Mouse (Mus musculus): ENCODE measurements at regions not wholly inside any gene's neighbourhood (a gene's known extent, or its start where the extent isn't known, plus 50 kb on each side); places are given as distances from the start of the nearest gene placed in this dataset.

GRCm38 (mm10) chr1:42152916-42153315 is 542.7 kb upstream of the Pou3f3 start:
- intact Hi-C loops (cut with DNase I) = no loop called here
- no peaks in the 10 kb centered on the region for H3K36me3 ChIP-seq (ENCODE audit: control insufficient read depth, insufficient read depth, low read length)
- H3K4me1 ChIP-seq (ENCODE audit: control insufficient read depth, insufficient read depth, low read length) = no peaks in the 10 kb centered on the region
- TF ChIP-seq POLR2A (IDR thresholded peaks at IDR 0.05; ENCODE audit: insufficient read depth, low read depth, low read length) (no peak), CTCF (IDR thresholded peaks at IDR 0.05) (no peak), EP300 (IDR thresholded peaks at IDR 0.05; ENCODE audit: insufficient read depth, low read depth, low read length) (no peak)
- no peaks in the 10 kb centered on the region for H3K27me3 ChIP-seq (ENCODE audit: control insufficient read depth, insufficient read depth, low read length)
- H3K9ac ChIP-seq (ENCODE audit: low read depth, low read length) = no peak overlapping the region
- WGBS = 71% methylated on average over 3 of the region's 3 CpGs
- no peak for DNase-seq
- no peak overlapping the region for H3K27ac ChIP-seq
- H3K79me2 ChIP-seq (replicated peaks; ENCODE audit: control insufficient read depth, insufficient read depth, low read length) = no peaks in the 10 kb centered on the region
- H3K4me3 ChIP-seq = no peak overlapping the region

- Histone ChIP-seq H3K79me2 (replicated peaks; ENCODE audit: control insufficient read depth, insufficient read depth, low read length) (no peaks in the 10 kb centered on the region), H3K4me3 (no peak overlapping the region), H3K27ac (no peak overlapping the region), H3K4me1 (ENCODE audit: control insufficient read depth, insufficient read depth, low read length) (no peaks in the 10 kb centered on the region), H3K9ac (ENCODE audit: low read depth, low read length) (no peak overlapping the region), H3K36me3 (ENCODE audit: control insufficient read depth, insufficient read depth, low read length) (no peaks in the 10 kb centered on the region), H3K27me3 (ENCODE audit: control insufficient read depth, insufficient read depth, low read length) (no peaks in the 10 kb centered on the region)
- intact Hi-C loops (cut with DNase I) = no loop called here
- TF ChIP-seq POLR2A (IDR thresholded peaks at IDR 0.05; ENCODE audit: insufficient read depth, low read depth, low read length) = no peak
- TF ChIP-seq EP300 (IDR thresholded peaks at IDR 0.05; ENCODE audit: insufficient read depth, low read depth, low read length) = no peak
- TF ChIP-seq CTCF (IDR thresholded peaks at IDR 0.05) = no peak
- DNase-seq = no peak
- WGBS = 80% methylated on average over 7 of the region's 7 CpGs
Observed at GRCm38 (mm10) chr1:42167790-42168572, 527.6 kb upstream of the Pou3f3 start.

GRCm38 (mm10) chr1:42169505-42169904 is 526.1 kb upstream of the Pou3f3 start:
- H3K4me1 ChIP-seq (ENCODE audit: control insufficient read depth, insufficient read depth, low read length) = no peaks in the 10 kb centered on the region
- intact Hi-C loops (cut with DNase I) = no loop called here
- no peak for TF ChIP-seq POLR2A (IDR thresholded peaks at IDR 0.05; ENCODE audit: insufficient read depth, low read depth, low read length)
- TF ChIP-seq EP300 (IDR thresholded peaks at IDR 0.05; ENCODE audit: insufficient read depth, low read depth, low read length) = no peak
- H3K36me3 ChIP-seq (ENCODE audit: control insufficient read depth, insufficient read depth, low read length) = no peaks in the 10 kb centered on the region
- H3K4me3 ChIP-seq = no peak overlapping the region
- DNase-seq = no peak
- no peak overlapping the region for H3K27ac ChIP-seq
- 69% methylated on average over 3 of the region's 3 CpGs for WGBS
- no peaks in the 10 kb centered on the region for H3K79me2 ChIP-seq (replicated peaks; ENCODE audit: control insufficient read depth, insufficient read depth, low read length)
- no peaks in the 10 kb centered on the region for H3K27me3 ChIP-seq (ENCODE audit: control insufficient read depth, insufficient read depth, low read length)
- no peak overlapping the region for H3K9ac ChIP-seq (ENCODE audit: low read depth, low read length)

GRCm38 (mm10) chr1:42186295-42186694 is 509.3 kb upstream of the Pou3f3 start:
- H3K79me2 ChIP-seq (replicated peaks; ENCODE audit: control insufficient read depth, insufficient read depth, low read length) = no peaks in the 10 kb centered on the region

GRCm38 (mm10) chr1:42228098-42228497 is 467.5 kb upstream of the Pou3f3 start:
- no peaks in the 10 kb centered on the region for H3K79me2 ChIP-seq (replicated peaks; ENCODE audit: control insufficient read depth, insufficient read depth, low read length)
- no peak overlapping the region for H3K9ac ChIP-seq (ENCODE audit: low read depth, low read length)
- DNase-seq = no peak
- no peaks in the 10 kb centered on the region for H3K27me3 ChIP-seq (ENCODE audit: control insufficient read depth, insufficient read depth, low read length)
- no peaks in the 10 kb centered on the region for H3K4me1 ChIP-seq (ENCODE audit: control insufficient read depth, insufficient read depth, low read length)
- no peaks in the 10 kb centered on the region for H3K36me3 ChIP-seq (ENCODE audit: control insufficient read depth, insufficient read depth, low read length)
- intact Hi-C loops (cut with DNase I) = no loop called here
- TF ChIP-seq CTCF (IDR thresholded peaks at IDR 0.05) = no peak
- TF ChIP-seq POLR2A (IDR thresholded peaks at IDR 0.05; ENCODE audit: insufficient read depth, low read depth, low read length) = no peak
- no peak for TF ChIP-seq EP300 (IDR thresholded peaks at IDR 0.05; ENCODE audit: insufficient read depth, low read depth, low read length)
- H3K27ac ChIP-seq = no peak overlapping the region
- H3K4me3 ChIP-seq = no peak overlapping the region
- 82% methylated on average over 1 of the region's 1 CpGs for WGBS

More at GRCm38 (mm10) chr1:42186295-42186694, 509.3 kb upstream of the Pou3f3 start:
- Histone ChIP-seq H3K27me3 (ENCODE audit: control insufficient read depth, insufficient read depth, low read length) (no peaks in the 10 kb centered on the region), H3K4me1 (ENCODE audit: control insufficient read depth, insufficient read depth, low read length) (no peaks in the 10 kb centered on the region), H3K36me3 (ENCODE audit: control insufficient read depth, insufficient read depth, low read length) (no peaks in the 10 kb centered on the region), H3K27ac (no peak overlapping the region), H3K9ac (ENCODE audit: low read depth, low read length) (no peak overlapping the region), H3K4me3 (no peak overlapping the region)
- intact Hi-C loops (cut with DNase I) = no loop called here
- DNase-seq = no peak
- TF ChIP-seq CTCF (IDR thresholded peaks at IDR 0.05) (no peak), POLR2A (IDR thresholded peaks at IDR 0.05; ENCODE audit: insufficient read depth, low read depth, low read length) (no peak), EP300 (IDR thresholded peaks at IDR 0.05; ENCODE audit: insufficient read depth, low read depth, low read length) (no peak)

GRCm38 (mm10) chr1:42229711-42230110 is 465.9 kb upstream of the Pou3f3 start:
- Histone ChIP-seq H3K4me1 (ENCODE audit: control insufficient read depth, insufficient read depth, low read length) (no peaks in the 10 kb centered on the region), H3K79me2 (replicated peaks; ENCODE audit: control insufficient read depth, insufficient read depth, low read length) (no peaks in the 10 kb centered on the region), H3K9ac (ENCODE audit: low read depth, low read length) (no peak overlapping the region), H3K36me3 (ENCODE audit: control insufficient read depth, insufficient read depth, low read length) (no peaks in the 10 kb centered on the region), H3K4me3 (no peak overlapping the region), H3K27ac (no peak overlapping the region), H3K27me3 (ENCODE audit: control insufficient read depth, insufficient read depth, low read length) (no peaks in the 10 kb centered on the region)
- WGBS = 53% methylated on average over 12 of the region's 12 CpGs
- TF ChIP-seq CTCF (IDR thresholded peaks at IDR 0.05) = no peak
- TF ChIP-seq EP300 (IDR thresholded peaks at IDR 0.05; ENCODE audit: insufficient read depth, low read depth, low read length) = no peak
- TF ChIP-seq POLR2A (IDR thresholded peaks at IDR 0.05; ENCODE audit: insufficient read depth, low read depth, low read length) = no peak
- DNase-seq = peak; percentile 6 to 16
- intact Hi-C loops (cut with DNase I) = no loop called here

All from heart, adult 2 months (tissue).